Mouse (Mus musculus) MEL (cell line): ENCODE data around the gene Vars. TPM values are rescaled to one million over a fixed set of nuclear protein-coding genes. Genes with fewer than 3 reads are reported as not detected.

ENCODE experiments used
- DNase-seq: peaks from one replicate; pipeline ENCODE4 v3.0.0; 2011; ENCODE audit warnings: low read depth, low spot score
- H3K27ac ChIP-seq: 2 replicates; pipeline ENCODE4 v1.5.1; 2012; ENCODE audit warnings: low read depth, mild to moderate bottlenecking, control low read depth, low read length, moderate library complexity; ENCODE audit not compliant: control insufficient read depth
- H3K27me3 ChIP-seq, 2 experiments: fragments of 150-350 bp in 1 of 2; sonication (generic) in 1 of 2; 2 replicates each; pipeline ENCODE4 v1.6.1; 2012; ENCODE audit warnings: low read length in 2 of 2, mild to moderate bottlenecking in 2 of 2, improper control_type of control experiment in 1 of 2, moderate library complexity in 1 of 2; ENCODE audit not compliant: insufficient read depth in 2 of 2, control insufficient read depth in 1 of 2
- H3K36me3 ChIP-seq, 2 experiments: 2 replicates each; pipeline ENCODE4 v1.6.1; 2012 to 2014; ENCODE audit warnings: low read length in 2 of 2, improper control_type of control experiment in 1 of 2, inconsistent platforms in 1 of 2, mild to moderate bottlenecking in 1 of 2; ENCODE audit not compliant: insufficient read depth in 2 of 2, control insufficient read depth in 1 of 2
- H3K4me1 ChIP-seq, 2 experiments: fragments of 150-350 bp in 1 of 2; sonication (generic) in 1 of 2; 2 replicates each; pipeline ENCODE4 v1.6.1; 2012; ENCODE audit warnings: low read length in 2 of 2, improper control_type of control experiment in 1 of 2, mild to moderate bottlenecking in 1 of 2; ENCODE audit not compliant: insufficient read depth in 2 of 2, control insufficient read depth in 1 of 2
- H3K4me3 ChIP-seq, 2 experiments: fragments of 150-350 bp in 1 of 2; sonication (generic) in 1 of 2; 2 replicates each; pipeline ENCODE4 v1.5.1; 2012; ENCODE audit warnings: low read depth in 2 of 2, low read length in 2 of 2, mild to moderate bottlenecking in 2 of 2, moderate library complexity in 2 of 2, control low read depth in 1 of 2, improper control_type of control experiment in 1 of 2; ENCODE audit not compliant: control insufficient read depth in 1 of 2, insufficient read depth in 1 of 2
- H3K79me2 ChIP-seq: 2 replicates; pipeline ENCODE4 v1.6.1; 2012; ENCODE audit warnings: mild to moderate bottlenecking, low read length, moderate library complexity; ENCODE audit not compliant: control insufficient read depth, poor library complexity, insufficient read depth
- H3K9ac ChIP-seq: 2 replicates; pipeline ENCODE4 v1.6.1; 2012; ENCODE audit warnings: low read depth, mild to moderate bottlenecking, control low read depth, low read length, moderate library complexity; ENCODE audit not compliant: control insufficient read depth, poor library complexity, severe bottlenecking
- H3K9me3 ChIP-seq: fragments of 150-350 bp; sonication (generic); replicated peaks from 2 replicates; pipeline ENCODE4 v1.6.1; 2012; ENCODE audit warnings: mild to moderate bottlenecking, low read length, improper control_type of control experiment, moderate library complexity; ENCODE audit not compliant: insufficient read depth
- CHD1 ChIP-seq: IDR thresholded peaks from 2 replicates; pipeline ENCODE4 v1.6.1; 2012; ENCODE audit warnings: low read depth, mild to moderate bottlenecking, inconsistent platforms, low read length, improper control_type of control experiment
- CTCF ChIP-seq, 3 experiments: IDR thresholded peaks in 2 of 3; conservative IDR thresholded peaks in 1 of 3; 2 replicates each; pipeline ENCODE4 v1.5.1; 2011 to 2012; ENCODE audit warnings: low read length in 3 of 3, low read depth in 2 of 3, mild to moderate bottlenecking in 2 of 3, improper control_type of control experiment in 1 of 3, inconsistent platforms in 1 of 3, mixed read lengths in 1 of 3, moderate library complexity in 1 of 3; ENCODE audit not compliant: control insufficient read depth in 1 of 3, insufficient read depth in 1 of 3, poor library complexity in 1 of 3, severe bottlenecking in 1 of 3
- ELF1 ChIP-seq: IDR thresholded peaks from 2 replicates; pipeline ENCODE4 v1.6.1; 2014; ENCODE audit warnings: low read depth, mild to moderate bottlenecking, inconsistent platforms, low read length, improper control_type of control experiment, moderate library complexity
- ETS1 ChIP-seq: IDR thresholded peaks from 2 replicates; pipeline ENCODE4 v1.6.1; 2012; ENCODE audit warnings: low read depth, mild to moderate bottlenecking, inconsistent platforms, low read length, improper control_type of control experiment, moderate library complexity
- GABPA ChIP-seq: IDR thresholded peaks from 2 replicates; pipeline ENCODE4 v1.6.1; 2012; ENCODE audit warnings: low read depth, mild to moderate bottlenecking, inconsistent platforms, low read length, improper control_type of control experiment, moderate library complexity
- JUND ChIP-seq: IDR thresholded peaks from 2 replicates; pipeline ENCODE4 v1.6.1; 2011; ENCODE audit warnings: low read depth, mild to moderate bottlenecking, improper control_type of control experiment, low read length
- KAT2A ChIP-seq: conservative IDR thresholded peaks from 2 replicates; pipeline ENCODE4 v1.6.1; 2012; ENCODE audit warnings: low read depth, low read length, improper control_type of control experiment, inconsistent platforms
- MAX ChIP-seq: IDR thresholded peaks from 2 replicates; pipeline ENCODE4 v1.6.1; 2011; ENCODE audit warnings: low read length, improper control_type of control experiment
- MAZ ChIP-seq: IDR thresholded peaks from 2 replicates; pipeline ENCODE4 v1.6.1; 2012; ENCODE audit warnings: low read depth, mild to moderate bottlenecking, inconsistent platforms, low read length, improper control_type of control experiment
- MYC ChIP-seq: IDR thresholded peaks from 2 replicates; pipeline ENCODE4 v1.6.1; 2011; ENCODE audit warnings: low read depth, mild to moderate bottlenecking, low read length, improper control_type of control experiment, moderate library complexity
- NELFE ChIP-seq: IDR thresholded peaks from 2 replicates; pipeline ENCODE4 v1.6.1; 2011; ENCODE audit warnings: low read depth, low read length, improper control_type of control experiment
- POLR2AphosphoS2 ChIP-seq: IDR thresholded peaks from 2 replicates; pipeline ENCODE4 v1.6.1; 2011; ENCODE audit warnings: low read length, improper control_type of control experiment
- RAD21 ChIP-seq: IDR thresholded peaks from 2 replicates; pipeline ENCODE4 v1.6.1; 2011; ENCODE audit warnings: mild to moderate bottlenecking, low read depth, low read length, improper control_type of control experiment
- SIN3A ChIP-seq: IDR thresholded peaks from 2 replicates; pipeline ENCODE4 v1.6.1; 2012; ENCODE audit warnings: low read length, improper control_type of control experiment, inconsistent platforms
- SMC3 ChIP-seq: IDR thresholded peaks from 2 replicates; pipeline ENCODE4 v1.6.1; 2011; ENCODE audit warnings: low read depth, low read length, improper control_type of control experiment
- TAL1 ChIP-seq: IDR thresholded peaks from 2 replicates; pipeline ENCODE4 v1.6.1; 2012; ENCODE audit warnings: mild to moderate bottlenecking, inconsistent platforms, low read length, moderate library complexity, mixed read lengths
- TBP ChIP-seq: IDR thresholded peaks from 2 replicates; pipeline ENCODE4 v1.8.0; 2011; ENCODE audit warnings: low read depth, low read length, improper control_type of control experiment
- UBTF ChIP-seq: IDR thresholded peaks from 2 replicates; pipeline ENCODE4 v1.6.1; 2012; ENCODE audit warnings: low read depth, mild to moderate bottlenecking, inconsistent platforms, low read length, improper control_type of control experiment, moderate library complexity, borderline replicate concordance; ENCODE audit not compliant: insufficient read depth
- USF2 ChIP-seq, 2 experiments: IDR thresholded peaks; 2 replicates each; pipeline ENCODE4 v1.6.1; 2011 to 2012; ENCODE audit warnings: improper control_type of control experiment in 2 of 2, low read length in 2 of 2, borderline replicate concordance in 1 of 2, inconsistent platforms in 1 of 2, low read depth in 1 of 2, mild to moderate bottlenecking in 1 of 2; ENCODE audit not compliant: insufficient read depth in 1 of 2
- ZKSCAN1 ChIP-seq: IDR thresholded peaks from 2 replicates; pipeline ENCODE4 v1.6.1; 2012; ENCODE audit warnings: low read depth, mild to moderate bottlenecking, inconsistent platforms, low read length, improper control_type of control experiment, moderate library complexity
- polyA plus RNA-seq, 2 experiments: library from polyadenylated mRNA; stranded (reverse) in 1 of 2; unstranded in 1 of 2; fragments of >175 nt in 1 of 2; fragments of >200 nt in 1 of 2; gene quantifications; 2 replicates each; pipeline versions ENCODE4 v1.2.1 to v1.2.4; 2012; ENCODE audit warnings: low replicate concordance in 2 of 2, low read depth in 1 of 2; ENCODE audit not compliant: insufficient read length in 2 of 2, insufficient read depth in 1 of 2, missing spikeins in 1 of 2
- total RNA-seq: library from RNA; depleted of rRNA; stranded (reverse); fragments of 300-350 nt; gene quantifications from 2 replicates; pipeline ENCODE4 v1.2.3, GENCODE M21; 2012

Vars gene
- total and polyA plus RNA-seq, 3 experiments, result 149 to 251 TPM; not detected in 1

- Histone ChIP-seq H3K27ac (no peak overlapping the region), H3K79me2 (peaks cover 20% of the 10 kb centered on the region), H3K36me3 (peaks cover 0 to 22% of the 10 kb centered on the region in 2 experiments; a peak in 2 of 4 replicates), H3K9me3 (no peaks in the 10 kb centered on the region), H3K9ac (no peak overlapping the region), H3K27me3 (no peaks in the 10 kb centered on the region), H3K4me1 (peaks cover 3 to 27% of the 10 kb centered on the region in 2 experiments; a peak in 3 of 4 replicates), H3K4me3 (no peak overlapping the region)
- DNase-seq, result peak; percentile 34
- TF ChIP-seq SIN3A (no peak), KAT2A (no peak), CTCF (IDR thresholded peaks at IDR 0.05 in 2 of 3, conservative IDR thresholded peaks at IDR 0.05 in 1 of 3; ENCODE audit: control insufficient read depth in 1 of 3, insufficient read depth in 1 of 3, low read depth in 2 of 3, low read length in 3 of 3, poor library complexity in 1 of 3, severe bottlenecking in 1 of 3) (peak in 2 of 3 experiments; percentile 32 to 35; a peak in 4 of 6 replicates), SMC3 (peak; percentile 29; the same call in 1 of the 2 replicates), MAZ (no peak), NELFE (no peak)
These were observed 29.1 kb downstream of the Vars start for GRCm38 (mm10) chr17:35029691-35030532.

- TF ChIP-seq NELFE, result no peak
- no peak for TF ChIP-seq UBTF
- TF ChIP-seq MAX, result no peak
- TF ChIP-seq POLR2AphosphoS2, result no peak
- no peak for TF ChIP-seq USF2 (IDR thresholded peaks at IDR 0.05; ENCODE audit: borderline replicate concordance in 1 of 2, insufficient read depth in 1 of 2, low read depth in 1 of 2, low read length in 2 of 2)
- TF ChIP-seq TBP, result no peak
- TF ChIP-seq ELF1, result no peak
- TF ChIP-seq TAL1, result no peak
- no peak for TF ChIP-seq CHD1
- TF ChIP-seq SIN3A, result no peak
- TF ChIP-seq MYC, result no peak
- TF ChIP-seq MAZ, result no peak
- TF ChIP-seq JUND, result no peak
- no peak for TF ChIP-seq GABPA
- no peak for TF ChIP-seq RAD21
- no peak for TF ChIP-seq ZKSCAN1
- TF ChIP-seq ETS1, result no peak
- no peak overlapping the region for H3K9ac ChIP-seq
- H3K27me3 ChIP-seq, result no peaks in the 10 kb centered on the region
- H3K9me3 ChIP-seq, result no peaks in the 10 kb centered on the region
- H3K4me1 ChIP-seq, result peaks cover 3 to 16% of the 10 kb centered on the region in 2 experiments; a peak in 2 of 4 replicates
- peaks cover 0 to 11% of the 10 kb centered on the region in 2 experiments; a peak in 2 of 4 replicates for H3K36me3 ChIP-seq
- no peak for DNase-seq
- peaks cover 10% of the 10 kb centered on the region for H3K79me2 ChIP-seq
- no peak overlapping the region for H3K27ac ChIP-seq
- H3K4me3 ChIP-seq, result no peak overlapping the region
These were observed 30.5 kb downstream of the Vars start for GRCm38 (mm10) chr17:35031272-35031671.
